Mouse (Mus musculus) frontal cortex, postnatal 36 days (tissue): Measurements from ENCODE around the gene Mapkap1.
"Not testable (repeated sequence)": the region's sequence is repeated elsewhere in the genome, so short reads cannot be mapped to it uniquely, and the experiment has no call there.

Experiments used
- DNase-seq, 2 experiments: peaks; one replicate each; pipeline ENCODE4 v3.0.0; 2022; ENCODE audit warnings: low spot score in 2 of 2

Mapkap1 gene

DNA sequence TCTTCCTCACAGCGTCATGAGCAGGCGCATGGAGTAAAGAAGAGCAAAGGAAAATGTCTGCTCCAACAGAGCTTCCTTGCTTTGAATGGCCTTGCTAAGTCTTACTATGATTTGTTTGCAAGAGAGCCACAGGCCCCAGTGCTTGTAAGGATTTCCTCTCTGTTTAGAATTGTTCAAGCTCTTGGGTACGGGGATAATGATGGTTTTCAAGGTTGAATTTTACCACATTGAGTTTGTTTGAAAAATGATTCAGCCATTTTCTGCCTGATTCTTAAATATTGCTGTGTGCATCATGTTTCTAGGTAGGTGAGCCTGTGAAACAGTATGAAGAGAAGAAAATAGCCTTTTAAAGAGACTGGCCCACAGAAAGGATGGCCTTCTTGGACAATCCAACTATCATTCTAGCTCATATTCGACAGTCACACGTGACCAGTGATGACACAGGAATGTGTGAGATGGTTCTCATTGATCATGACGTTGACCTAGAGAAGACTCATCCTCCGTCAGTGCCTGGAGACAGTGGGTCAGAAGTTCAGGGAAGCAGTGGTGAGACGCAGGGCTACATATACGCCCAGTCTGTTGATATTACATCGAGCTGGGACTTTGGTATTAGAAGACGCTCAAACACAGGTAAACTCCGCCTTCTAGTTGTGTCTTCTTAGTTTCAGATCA is 25.3 kb downstream of the Mapkap1 start:
- DNase-seq: no peak

DNA sequence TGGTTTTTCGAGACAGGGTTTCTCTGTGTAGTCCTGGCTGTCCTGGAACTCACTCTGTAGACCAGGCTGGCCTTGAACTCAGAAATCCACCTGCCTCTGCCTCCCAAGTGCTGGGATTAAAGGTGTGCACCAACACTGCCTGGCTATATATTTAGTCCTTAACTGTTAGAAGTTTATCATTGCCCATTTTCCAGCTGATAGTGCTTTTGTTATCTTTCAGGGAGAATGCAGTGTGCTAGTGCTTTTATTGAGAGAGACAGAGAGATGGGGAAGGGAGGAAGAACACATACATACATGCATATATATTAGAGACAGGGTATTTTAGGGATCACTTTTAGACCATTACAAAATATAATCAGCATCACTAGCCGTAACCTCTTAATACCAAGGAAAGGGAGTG is 26.3 kb downstream of the Mapkap1 start:
- DNase-seq: not testable (repeated sequence)

DNA sequence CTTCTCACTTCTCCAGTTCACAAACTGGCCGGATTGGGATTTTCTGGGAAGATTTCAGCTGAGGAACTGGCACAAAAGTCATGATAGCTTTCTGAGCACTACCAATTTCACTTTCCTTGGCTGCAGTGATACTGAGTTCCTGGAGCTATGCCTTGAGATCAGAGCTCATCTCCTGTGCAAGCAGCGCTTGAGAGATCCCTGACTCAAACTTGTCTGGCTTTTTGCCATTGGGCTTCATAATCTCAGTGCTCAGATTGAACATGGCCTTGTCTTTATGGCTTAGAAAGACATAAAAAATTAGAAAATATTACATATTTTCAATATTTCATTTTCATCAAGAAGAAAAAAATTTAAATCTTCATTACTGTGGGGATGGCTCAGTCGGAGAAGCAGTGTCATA is 29.8 kb downstream of the Mapkap1 start:
- DNase-seq: no peak

DNA sequence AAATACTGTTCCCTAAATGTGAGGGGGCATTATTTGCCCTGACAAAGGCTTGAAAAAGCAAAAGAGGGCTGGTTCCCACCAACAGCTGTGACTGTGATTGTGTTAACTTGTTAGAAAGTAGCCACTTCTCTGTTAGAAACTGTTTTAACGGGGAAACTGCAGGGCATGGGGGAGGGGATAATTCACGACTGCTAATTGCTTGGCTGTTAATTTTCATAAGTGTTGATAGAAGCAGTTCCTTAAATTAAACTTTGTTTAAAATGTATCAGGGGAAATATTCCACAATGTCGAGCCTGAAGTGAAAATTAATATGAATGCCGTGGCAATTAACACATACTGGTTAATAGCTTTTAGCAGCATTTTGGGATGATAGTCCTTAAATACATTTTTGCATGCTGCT is 42.2 kb downstream of the Mapkap1 start:
- DNase-seq: no peak

DNA sequence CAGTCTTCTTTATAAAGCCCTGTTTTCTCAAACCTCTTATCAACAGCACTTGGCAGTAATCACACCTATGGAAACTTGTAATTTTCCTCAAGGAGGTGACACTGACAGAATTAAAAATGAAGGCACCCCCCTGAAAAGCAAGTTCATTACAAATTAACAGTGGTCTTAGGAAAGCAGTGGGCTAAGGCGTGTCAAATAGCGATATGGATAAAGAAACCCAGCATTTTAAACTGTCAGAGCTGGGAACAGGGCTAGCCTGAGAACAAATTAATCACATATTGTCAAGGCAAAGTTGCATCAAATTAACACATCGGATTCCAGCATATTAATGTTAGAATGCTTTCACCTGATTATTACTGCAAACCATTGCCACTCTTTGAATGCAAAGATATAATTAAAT is 55.9 kb downstream of the Mapkap1 start:
- DNase-seq: no peak

DNA sequence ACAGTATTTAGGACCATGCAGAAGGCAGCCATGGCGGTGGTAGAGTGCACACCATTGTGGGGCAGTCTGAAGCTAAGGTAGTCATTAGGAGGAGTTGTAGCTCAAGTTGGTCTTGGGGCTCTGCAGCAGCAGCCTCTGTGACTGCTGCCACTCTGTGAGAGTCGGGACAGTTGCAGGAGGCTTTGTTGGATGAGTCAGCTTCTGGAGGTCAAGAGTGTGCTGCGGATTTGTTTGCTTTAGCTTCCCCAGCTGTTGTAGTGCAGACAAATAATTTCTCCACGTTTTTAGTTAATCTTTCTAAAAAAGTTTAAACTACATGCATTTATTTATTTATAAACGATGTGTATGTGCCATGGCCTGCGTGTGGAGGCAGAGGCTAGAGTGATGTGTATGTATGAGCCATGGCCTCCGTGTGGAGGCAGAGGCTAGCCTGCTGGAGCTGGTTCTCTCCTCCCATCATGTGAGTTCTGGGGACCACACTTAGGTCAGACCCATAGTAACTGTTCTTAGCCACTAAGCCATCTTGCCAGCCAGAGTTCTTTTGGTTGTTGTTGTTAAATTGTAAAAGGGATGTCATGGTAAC is 62.1 kb downstream of the Mapkap1 start:
- DNase-seq: no peak

DNA sequence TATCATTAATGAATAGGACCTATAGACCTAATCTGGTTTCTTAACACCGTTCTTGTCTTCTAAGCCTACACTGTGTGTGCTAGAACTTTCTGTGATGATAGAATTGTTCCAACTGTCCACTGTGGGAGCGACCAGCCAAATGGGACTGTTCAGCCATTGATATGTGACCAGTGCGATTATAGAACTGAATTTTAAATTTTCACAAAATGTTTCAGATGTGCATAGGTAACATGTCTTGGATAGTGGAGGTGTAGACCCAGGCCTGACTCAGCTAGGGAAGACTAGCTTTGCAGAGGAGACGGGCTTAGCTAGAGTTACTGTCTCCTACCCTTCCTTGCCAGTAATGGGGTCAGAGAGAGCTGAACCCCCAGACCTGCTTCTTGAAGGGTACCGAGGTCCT is 62.8 kb downstream of the Mapkap1 start:
- DNase-seq: no peak

DNA sequence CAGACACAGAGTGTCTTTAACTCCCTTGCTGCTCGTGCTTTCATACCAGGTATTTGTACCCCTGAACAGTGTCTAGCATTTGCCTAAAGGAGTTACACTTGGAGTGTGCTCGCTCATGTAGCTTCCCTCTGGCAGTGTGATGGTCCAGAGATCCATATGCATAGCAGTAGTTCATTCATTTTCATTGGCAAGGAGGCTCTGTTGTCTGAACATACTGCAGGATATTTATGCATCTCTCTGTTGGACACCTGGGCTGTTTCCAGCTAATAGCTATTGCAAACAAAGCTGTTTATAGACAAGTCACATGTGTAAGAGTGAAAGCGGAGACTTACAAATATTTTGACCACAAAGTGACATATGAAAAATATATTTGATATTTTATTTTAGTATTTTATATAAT is 67.2 kb downstream of the Mapkap1 start:
- DNase-seq: no peak

DNA sequence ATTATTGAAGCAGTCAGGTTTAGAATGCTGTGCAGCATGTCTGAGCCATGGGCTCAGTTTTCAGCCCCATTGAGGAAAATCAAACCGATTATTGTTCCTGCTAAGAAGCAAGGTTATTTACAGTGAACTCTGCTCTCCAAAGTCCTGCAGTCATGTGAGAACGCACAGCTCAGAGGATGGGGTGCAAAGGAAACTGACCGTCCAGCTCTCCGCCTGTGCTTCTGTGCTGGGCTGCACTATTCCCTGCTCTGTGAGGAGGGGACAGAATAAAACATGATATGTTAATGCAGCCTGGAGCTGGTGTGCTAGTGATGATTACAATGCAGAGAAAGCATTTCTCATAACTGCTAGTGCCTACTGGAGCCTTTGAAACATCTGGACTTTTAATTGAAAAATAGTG is 74.8 kb downstream of the Mapkap1 start:
- DNase-seq: no peak

DNA sequence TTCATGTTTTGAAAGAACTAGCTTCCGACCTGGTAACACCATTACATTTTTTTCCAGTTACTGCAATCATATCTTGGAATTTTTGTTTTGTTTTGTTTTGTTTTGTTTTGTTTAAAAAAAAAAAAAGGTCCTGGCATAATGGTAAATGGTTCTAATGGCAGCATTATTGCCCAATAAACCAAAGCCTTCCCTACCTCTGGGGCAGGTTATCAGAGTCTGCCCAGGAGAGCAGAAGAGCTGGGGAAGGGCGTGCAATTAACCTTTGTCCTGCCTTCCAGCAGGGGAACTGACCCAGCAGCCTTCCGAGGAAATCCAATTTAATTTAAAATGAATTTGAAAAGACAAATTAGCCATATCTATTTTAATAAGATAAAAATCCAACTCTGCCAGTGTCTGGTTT is 75.5 kb downstream of the Mapkap1 start:
- no peak for DNase-seq

DNA sequence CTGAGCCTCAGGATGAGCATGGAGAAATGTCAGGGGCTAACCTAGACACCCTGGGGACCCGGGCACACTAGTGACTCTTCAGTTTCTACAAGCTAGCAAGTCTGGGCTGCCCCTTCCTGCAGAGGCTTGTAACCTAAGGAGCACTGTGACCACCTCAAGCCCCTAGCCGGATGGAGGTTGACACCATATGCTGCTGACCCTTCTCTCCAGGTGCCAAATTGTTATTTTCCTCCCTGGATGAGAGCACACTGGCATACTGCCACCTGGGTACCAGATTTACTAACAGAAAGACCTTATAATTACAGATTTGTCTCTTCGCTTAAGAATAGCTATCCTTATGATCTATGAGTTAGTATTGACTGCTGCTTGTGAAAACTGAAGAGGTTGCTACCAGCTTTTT is 76.0 kb downstream of the Mapkap1 start:
- DNase-seq: no peak

DNA sequence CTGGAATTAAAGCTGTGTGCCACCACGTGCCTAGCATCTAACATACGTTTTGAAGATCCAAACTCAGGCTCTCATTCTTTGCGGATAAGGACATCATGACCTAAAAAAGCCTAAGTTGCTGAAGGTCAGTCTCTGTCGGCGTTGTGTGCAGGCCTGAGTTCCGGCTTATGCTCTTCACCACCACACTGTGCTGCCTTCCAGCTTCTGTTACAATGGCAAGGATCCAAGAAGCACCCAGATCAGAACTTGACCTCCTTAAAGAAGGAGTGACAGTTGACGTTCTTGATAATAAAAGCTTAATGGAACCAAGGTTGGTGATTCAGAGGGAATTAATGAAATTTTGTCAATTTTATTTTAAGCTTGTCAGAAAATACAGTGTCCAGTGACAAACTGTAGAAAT is 80.7 kb downstream of the Mapkap1 start:
- no peak for DNase-seq

DNA sequence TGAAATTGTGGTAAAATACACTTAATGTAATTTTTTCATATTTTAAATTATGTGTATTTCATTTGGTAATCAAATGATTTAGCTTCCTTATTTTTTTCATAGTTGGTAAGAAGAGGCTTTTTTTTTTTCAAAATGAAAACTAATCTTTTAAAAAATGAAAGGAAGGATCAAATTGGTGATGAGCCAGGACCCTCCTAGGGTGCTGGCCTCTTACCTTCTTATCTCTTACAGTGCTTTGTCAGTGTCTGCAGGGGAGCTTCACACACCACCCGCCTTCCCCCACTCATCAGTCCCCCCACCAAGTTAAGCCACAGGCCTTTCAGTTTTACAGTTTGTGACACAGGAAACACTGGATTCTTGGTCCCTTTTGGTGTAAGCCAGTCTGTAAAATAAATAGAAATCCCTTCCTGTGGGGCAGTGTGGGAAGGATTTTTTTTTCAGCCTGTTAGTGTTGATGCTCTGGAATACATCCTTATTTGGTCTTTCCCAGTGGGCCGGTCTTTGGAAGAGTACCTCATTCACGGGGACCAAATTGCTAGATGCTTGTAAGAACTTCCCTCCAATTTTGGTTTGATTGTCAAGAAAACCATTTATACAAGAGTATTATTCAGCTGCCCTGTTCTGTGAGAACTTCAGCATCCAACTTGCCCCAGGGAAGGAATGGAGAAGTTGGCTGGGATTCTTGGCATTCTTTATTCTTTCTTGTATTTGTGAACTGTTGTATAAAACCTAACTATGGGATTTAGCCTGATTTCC is 97.6 kb downstream of the Mapkap1 start:
- DNase-seq: no peak

DNA sequence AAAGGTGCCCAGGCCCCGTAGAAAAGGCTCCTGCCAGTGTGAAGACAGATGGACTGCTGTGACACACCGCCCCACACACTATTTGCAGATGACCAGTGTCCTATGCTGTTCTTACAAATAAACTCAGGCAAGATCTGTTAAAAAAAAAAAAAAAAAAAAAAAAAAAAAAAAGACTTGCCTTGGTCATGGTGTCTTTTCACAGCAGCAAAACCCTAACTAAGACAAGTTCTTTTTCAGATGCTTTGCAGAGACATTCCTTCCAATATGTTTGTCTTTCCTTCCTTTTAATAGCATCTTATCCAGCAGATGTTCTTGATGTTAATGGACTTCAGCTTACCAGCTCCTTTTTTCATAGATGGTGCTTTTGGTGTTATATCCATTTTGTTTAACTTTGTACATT is 99.6 kb downstream of the Mapkap1 start:
- DNase-seq: not testable (repeated sequence)

DNA sequence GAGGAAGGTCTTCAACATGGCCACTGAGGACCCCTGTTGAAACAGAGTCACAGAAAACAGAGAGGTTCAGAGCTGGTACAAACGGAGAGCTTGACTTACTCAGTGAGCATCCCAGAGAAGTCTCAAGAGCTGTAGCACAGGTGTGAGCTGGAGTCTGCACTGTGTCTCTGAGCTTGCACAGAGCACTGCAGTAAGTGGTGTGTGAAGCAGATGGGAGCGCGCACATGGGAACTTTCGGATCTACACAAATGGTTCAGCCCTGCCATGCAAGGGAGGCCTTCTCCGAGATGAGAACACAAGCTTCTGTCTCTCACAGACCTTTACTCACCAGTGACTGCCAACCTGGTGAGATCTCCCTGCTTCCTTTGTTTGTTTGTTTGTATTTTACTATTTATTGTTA is 103.3 kb downstream of the Mapkap1 start:
- DNase-seq: no peak

DNA sequence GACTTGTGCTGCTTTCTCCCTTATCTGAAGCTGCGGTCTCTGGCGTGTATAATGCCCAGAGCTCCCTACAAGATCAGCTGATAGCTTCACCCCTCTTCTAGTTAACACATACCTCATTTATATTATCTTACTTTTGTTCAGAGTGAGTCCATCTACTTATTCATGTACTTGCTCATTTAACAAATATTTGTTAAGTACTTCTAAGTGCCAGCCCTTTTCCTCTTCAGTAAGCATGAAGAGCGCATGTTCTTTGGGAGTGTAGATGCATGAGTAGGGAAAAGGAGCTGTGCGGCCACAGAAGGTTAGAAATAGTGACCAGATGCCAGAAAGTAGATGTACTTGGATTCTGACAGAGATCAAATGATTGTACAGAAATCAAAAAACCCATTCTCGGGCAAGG is 108.7 kb downstream of the Mapkap1 start:
- no peak for DNase-seq

DNA sequence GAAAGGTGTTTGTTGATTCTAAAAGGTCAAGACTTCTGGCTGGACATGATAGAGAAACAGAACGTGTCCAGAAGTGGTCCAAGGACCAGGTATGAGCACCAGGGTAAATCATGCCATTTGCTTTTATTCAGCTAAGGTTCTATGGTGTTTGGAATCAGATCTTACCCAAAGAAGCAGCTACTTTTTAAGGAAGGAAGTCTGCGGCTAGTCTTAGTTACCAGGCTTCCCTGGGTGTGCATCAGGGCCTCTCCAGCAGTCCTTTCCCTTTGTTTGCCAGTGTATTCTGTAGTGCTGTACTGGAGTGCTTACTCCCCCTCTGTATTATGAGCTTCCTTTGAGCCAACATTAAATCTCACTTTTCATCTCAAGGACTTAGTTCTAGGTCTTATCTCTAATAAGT is 111.5 kb downstream of the Mapkap1 start:
- DNase-seq: no peak

DNA sequence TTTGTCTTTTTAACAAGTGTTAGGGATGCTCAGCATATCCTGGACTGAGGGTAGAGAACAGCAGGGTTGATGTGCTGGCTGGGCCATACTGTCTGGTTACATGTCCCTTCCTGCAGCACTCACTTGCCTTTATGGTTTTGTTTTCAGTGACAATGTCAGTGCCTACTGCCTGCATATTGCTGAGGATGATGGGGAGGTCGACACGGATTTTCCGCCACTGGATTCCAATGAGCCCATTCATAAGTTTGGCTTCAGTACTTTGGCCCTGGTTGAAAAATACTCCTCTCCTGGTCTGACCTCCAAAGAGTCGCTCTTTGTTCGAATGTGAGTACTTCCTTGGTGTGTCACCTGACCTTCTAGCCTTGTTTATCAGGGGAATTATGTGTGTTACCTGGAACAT is 112.0 kb downstream of the Mapkap1 start:
- DNase-seq: no peak

DNA sequence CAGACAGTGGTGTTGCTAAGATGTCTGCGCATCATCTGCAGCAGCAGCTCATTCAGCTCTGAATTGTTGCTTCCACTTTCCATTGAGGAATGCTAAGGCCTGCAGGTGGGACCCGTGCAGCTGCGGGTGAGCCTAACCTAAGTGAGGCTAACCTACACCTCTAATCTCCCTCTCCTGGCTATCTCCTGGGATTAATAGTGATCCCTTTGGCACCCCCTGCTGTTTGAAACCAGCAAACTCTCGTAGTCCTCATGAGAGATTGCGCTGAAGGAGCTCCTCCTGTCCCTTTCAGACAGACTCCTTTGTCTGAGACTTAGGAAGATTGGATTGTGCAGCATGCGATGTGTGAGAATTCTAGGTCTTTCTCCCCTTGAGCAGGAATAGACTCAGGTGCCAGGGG is 113.0 kb downstream of the Mapkap1 start:
- peak; percentile 40 to 60 for DNase-seq

DNA sequence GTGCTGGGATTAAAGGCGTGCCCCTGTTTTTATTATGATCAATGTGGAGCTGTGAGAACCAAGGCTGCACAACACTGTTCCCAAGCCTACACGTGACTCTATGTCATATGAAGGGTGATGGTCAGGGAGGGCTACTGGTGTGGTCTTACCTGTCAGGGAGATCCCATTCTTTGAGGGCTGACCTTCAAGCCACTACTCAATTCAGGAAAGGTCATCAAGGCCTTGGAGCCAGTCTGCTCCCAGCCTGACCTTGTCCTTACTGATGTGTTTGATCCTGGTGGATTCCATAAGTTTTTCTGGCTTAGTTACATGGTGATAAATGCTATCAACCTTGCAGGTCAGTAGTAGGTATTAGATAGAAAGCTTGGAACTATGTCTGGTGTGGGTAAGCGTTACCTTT is 114.8 kb downstream of the Mapkap1 start:
- no peak for DNase-seq

DNA sequence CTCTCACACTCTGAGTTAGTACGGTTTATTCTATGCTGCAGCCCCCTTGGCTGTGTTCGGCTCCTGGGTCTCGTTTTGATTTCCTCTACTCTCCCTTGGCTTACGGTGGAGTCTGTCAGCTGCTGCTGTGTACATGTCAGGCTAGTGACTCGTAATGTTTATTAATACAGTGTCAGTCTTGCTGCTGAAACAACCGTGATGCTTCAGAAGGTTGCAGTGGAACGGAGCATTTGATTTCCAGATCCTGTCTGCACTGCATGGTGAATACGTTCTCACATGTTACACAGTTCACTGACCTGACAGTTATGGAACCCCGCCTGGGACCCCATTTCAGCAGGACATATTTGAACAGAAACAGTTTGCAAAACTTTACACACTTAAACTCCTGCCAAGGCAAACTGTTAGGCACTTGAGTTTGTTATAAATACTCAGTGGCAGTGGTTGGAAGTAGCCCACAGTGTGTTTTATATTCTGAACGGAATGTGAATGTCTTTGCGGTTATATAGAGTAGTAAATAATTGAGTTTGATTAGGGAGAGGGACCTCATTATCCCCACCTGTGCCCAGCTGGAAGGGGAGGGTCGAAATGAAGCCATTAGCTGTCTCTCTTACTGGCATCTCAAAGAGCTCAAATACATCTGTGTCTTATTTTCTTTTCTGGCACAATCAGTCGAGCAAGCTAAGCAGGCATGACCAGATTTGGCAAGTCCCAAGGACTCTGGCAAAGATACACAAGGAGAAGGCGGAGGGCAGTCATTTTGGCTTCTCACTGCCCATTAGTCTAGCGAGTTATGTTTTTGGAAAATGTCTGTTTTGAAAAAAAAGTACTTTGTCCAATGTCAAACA is 120.2 kb downstream of the Mapkap1 start:
- DNase-seq: no peak

DNA sequence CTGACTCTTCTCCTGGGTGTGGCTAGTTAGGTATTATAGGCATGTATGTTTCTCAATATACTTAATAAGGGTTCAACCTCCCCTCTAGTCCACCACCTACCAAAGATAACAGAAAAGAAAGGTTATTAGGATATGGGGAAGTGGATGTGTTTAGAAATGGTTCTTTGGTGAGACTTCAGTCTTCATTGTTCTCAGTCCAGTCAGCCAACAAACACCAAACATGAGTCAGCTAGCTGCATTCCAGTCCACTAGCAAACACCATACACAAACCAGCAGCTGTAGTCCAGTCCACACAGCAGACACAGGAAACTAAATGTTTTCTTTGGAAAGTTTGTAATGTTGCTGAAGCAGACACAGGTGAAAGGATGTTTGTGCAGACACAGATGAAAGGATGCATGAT is 121.9 kb downstream of the Mapkap1 start:
- no peak for DNase-seq
